Mouse (Mus musculus): ENCODE data around the gene Tbxa2r. TPM values are rescaled to one million over a fixed set of nuclear protein-coding genes. Genes with fewer than 3 reads are reported as not detected.
A peak's percentile ranks its signal among the peaks of the same experiment; 100 is the strongest.

The Tbxa2r gene
- polyA plus RNA-seq, 1 experiment = 0.16 TPM

GRCm38 (mm10) chr10:81356352-81356990 lies 27.9 kb downstream of the Tbxa2r start:
- Histone ChIP-seq H3K79me2 (ENCODE audit: control insufficient read depth, insufficient read depth) (peaks cover 5% of the 10 kb centered on the region), H3K4me3 (peak overlapping the region; percentile 55)

GRCm38 (mm10) chr10:81356991-81357844 lies 28.7 kb downstream of the Tbxa2r start, which contains the start of gene Mfsd12:
TSS of gene Mfsd12 (plus strand) at chr10:81357491.
- TF ChIP-seq MAX (IDR thresholded peaks at IDR 0.05; ENCODE audit: low read depth) (no peak), POLR2AphosphoS2 (IDR thresholded peaks at IDR 0.05; ENCODE audit: insufficient read length, low read depth) (peak; percentile 86), TCF12 (IDR thresholded peaks at IDR 0.05; ENCODE audit: insufficient read depth, poor library complexity, severe bottlenecking) (no peak), CEBPB (IDR thresholded peaks at IDR 0.05; ENCODE audit: insufficient read depth, poor library complexity, severe bottlenecking) (no peak), TCF3 (IDR thresholded peaks at IDR 0.05; ENCODE audit: insufficient read length, low read depth) (no peak), SRF (IDR thresholded peaks at IDR 0.05; ENCODE audit: control insufficient read depth, insufficient read length, low read depth) (peak; percentile 64), MYOG (IDR thresholded peaks at IDR 0.05; ENCODE audit: control insufficient read depth in 1 of 3, insufficient read depth in 1 of 3, insufficient read length in 2 of 3, low read depth in 2 of 3) (peak in 1 of 3 experiments; percentile 25), POLR2A (IDR thresholded peaks at IDR 0.05; ENCODE audit: insufficient read length, low read depth) (peak; percentile 95), MYOD1 (IDR thresholded peaks at IDR 0.05; ENCODE audit: control insufficient read depth in 1 of 3, insufficient read length in 2 of 3, low read depth in 2 of 3) (peak in 1 of 3 experiments; percentile 35)
- peak within 1 kb of the TSS; percentile 55 for H3K4me3 ChIP-seq
- peak within 1 kb of the TSS; percentile 92 for H3K4me2 ChIP-seq (ENCODE audit: low read depth)
- H3K79me2 ChIP-seq (ENCODE audit: control insufficient read depth, insufficient read depth) = peaks cover 5% of the 10 kb centered on the region
- no peaks in the 10 kb centered on the region for H3K36me3 ChIP-seq (ENCODE audit: control insufficient read depth, insufficient read depth)
- no peaks in the 10 kb centered on the region for H3K27me3 ChIP-seq (ENCODE audit: control insufficient read depth, insufficient read depth, insufficient read length)
- H3ac ChIP-seq (ENCODE audit: control insufficient read depth, insufficient read length) = peak within 1 kb of the TSS; percentile 25

More at GRCm38 (mm10) chr10:81356352-81356990, 27.9 kb downstream of the Tbxa2r start:
- TF ChIP-seq POLR2A (IDR thresholded peaks at IDR 0.05; ENCODE audit: insufficient read length, low read depth) (no peak), E2F4 (IDR thresholded peaks at IDR 0.05; ENCODE audit: insufficient read depth) (no peak), SRF (IDR thresholded peaks at IDR 0.05; ENCODE audit: control insufficient read depth, insufficient read length, low read depth) (no peak), USF1 (IDR thresholded peaks at IDR 0.05; ENCODE audit: low read depth) (no peak), TCF3 (IDR thresholded peaks at IDR 0.05; ENCODE audit: insufficient read length, low read depth) (no peak), CEBPB (IDR thresholded peaks at IDR 0.05; ENCODE audit: insufficient read depth, poor library complexity, severe bottlenecking) (no peak), MAX (IDR thresholded peaks at IDR 0.05; ENCODE audit: low read depth) (no peak), POLR2AphosphoS2 (IDR thresholded peaks at IDR 0.05; ENCODE audit: insufficient read length, low read depth) (no peak), MYOD1 (IDR thresholded peaks at IDR 0.05; ENCODE audit: control insufficient read depth in 1 of 3, insufficient read length in 2 of 3, low read depth in 2 of 3) (peak in 2 of 3 experiments; percentile 44 to 88), MYOG (IDR thresholded peaks at IDR 0.05; ENCODE audit: control insufficient read depth in 1 of 3, insufficient read depth in 1 of 3, insufficient read length in 2 of 3, low read depth in 2 of 3) (peak in 1 of 3 experiments; percentile 75)
- H3ac ChIP-seq (ENCODE audit: control insufficient read depth, insufficient read length) = no peak overlapping the region
- H3K4me2 ChIP-seq (ENCODE audit: low read depth) = peak overlapping the region; percentile 80
- no peaks in the 10 kb centered on the region for H3K27me3 ChIP-seq (ENCODE audit: control insufficient read depth, insufficient read depth, insufficient read length)
- H3K36me3 ChIP-seq (ENCODE audit: control insufficient read depth, insufficient read depth) = no peaks in the 10 kb centered on the region

- TF ChIP-seq MYOG (IDR thresholded peaks at IDR 0.05; ENCODE audit: control insufficient read depth in 1 of 3, insufficient read depth in 1 of 3, insufficient read length in 2 of 3, low read depth in 2 of 3) (peak in 1 of 3 experiments; percentile 40), TCF3 (IDR thresholded peaks at IDR 0.05; ENCODE audit: insufficient read length, low read depth) (no peak), USF1 (IDR thresholded peaks at IDR 0.05; ENCODE audit: low read depth) (no peak), SRF (IDR thresholded peaks at IDR 0.05; ENCODE audit: control insufficient read depth, insufficient read length, low read depth) (no peak), REST (IDR thresholded peaks at IDR 0.05; ENCODE audit: insufficient read depth, insufficient read length) (no peak), MYOD1 (IDR thresholded peaks at IDR 0.05; ENCODE audit: control insufficient read depth in 1 of 3, insufficient read length in 2 of 3, low read depth in 2 of 3) (no peak)
- Histone ChIP-seq H3K36me3 (ENCODE audit: control insufficient read depth, insufficient read depth) (no peaks in the 10 kb centered on the region), H3K4me3 (peak overlapping the region; percentile 55), H3K27me3 (ENCODE audit: control insufficient read depth, insufficient read depth, insufficient read length) (no peaks in the 10 kb centered on the region), H3K4me2 (ENCODE audit: low read depth) (peak overlapping the region; percentile 92), H3K79me2 (ENCODE audit: control insufficient read depth, insufficient read depth) (peaks cover 5% of the 10 kb centered on the region), H3ac (ENCODE audit: control insufficient read depth, insufficient read length) (peak overlapping the region; percentile 25)
Observed at GRCm38 (mm10) chr10:81358209-81358608, 29.7 kb downstream of the Tbxa2r start.

- Histone ChIP-seq H3ac (ENCODE audit: control insufficient read depth, insufficient read length) (no peak overlapping the region), H3K4me3 (peak overlapping the region; percentile 55), H3K79me2 (ENCODE audit: control insufficient read depth, insufficient read depth) (peaks cover 5% of the 10 kb centered on the region), H3K27me3 (ENCODE audit: control insufficient read depth, insufficient read depth, insufficient read length) (no peaks in the 10 kb centered on the region), H3K36me3 (ENCODE audit: control insufficient read depth, insufficient read depth) (no peaks in the 10 kb centered on the region), H3K4me2 (ENCODE audit: low read depth) (peak overlapping the region; percentile 92)
- no peak for TF ChIP-seq USF1 (IDR thresholded peaks at IDR 0.05; ENCODE audit: low read depth)
- no peak for TF ChIP-seq TCF3 (IDR thresholded peaks at IDR 0.05; ENCODE audit: insufficient read length, low read depth)
- no peak for TF ChIP-seq POLR2A (IDR thresholded peaks at IDR 0.05; ENCODE audit: insufficient read length, low read depth)
Observed at GRCm38 (mm10) chr10:81358841-81359240, 30.3 kb downstream of the Tbxa2r start.
